Mouse (Mus musculus) lung, postnatal 0 days (tissue): ENCODE results near the gene Lst1.

Source experiments
- CTCF ChIP-seq: IDR thresholded peaks from 2 replicates; pipeline ENCODE4 v1.5.1; 2016; ENCODE audit warnings: antibody characterized with exemption, mild to moderate bottlenecking
- EP300 ChIP-seq: IDR thresholded peaks from 2 replicates; pipeline ENCODE4 v1.6.1; 2016; ENCODE audit warnings: antibody characterized with exemption, mild to moderate bottlenecking, control low read depth

DNA sequence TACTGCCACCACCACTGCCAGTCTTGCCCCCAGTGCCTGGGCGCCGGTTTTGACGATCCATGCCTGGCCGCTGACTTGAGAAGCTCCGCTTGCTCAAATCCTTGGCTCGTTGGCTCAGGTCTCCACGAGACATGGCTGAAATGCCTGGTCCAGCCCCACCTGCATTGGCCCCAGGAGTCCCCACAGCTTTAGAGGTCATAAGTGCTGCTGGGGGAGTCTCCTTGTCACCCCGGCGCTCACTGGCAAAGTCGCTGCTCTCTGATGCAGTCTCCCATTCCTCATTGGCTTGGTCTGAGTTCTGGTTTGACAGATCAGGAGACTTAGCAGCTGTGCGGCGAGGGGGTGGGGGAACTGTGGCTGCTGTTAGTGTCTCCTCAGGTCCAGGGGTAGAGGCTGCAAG lies 32.8 kb downstream of the Lst1 start:
- TF ChIP-seq CTCF (no peak), EP300 (no peak)
